ENCODE assay signal across 31 mouse cellular contexts in genomic region chr8:110815308-110815707, GRCm38 (mm10). TPM values are rescaled to one million over a fixed set of nuclear protein-coding genes. Genes with fewer than 3 reads are reported as not detected.
DNase-seq lines count a peak whose midpoint lies in the region; ATAC-seq and TF ChIP-seq lines count a peak whose summit lies in the region.
"Had no signal": no experiment of that assay in that cellular context is flagged by ENCODE, and none has a peak within 500 bp of the region (broad histone marks: within the 10 kb centered on the region; RNA-seq: fewer than 3 reads in every experiment).

No protein-coding gene starts in this region.

- H3K9ac ChIP-seq in midbrain, embryonic 11.5 days (ENCODE audit: low read length) = no peak overlapping the region
- no peak overlapping the region for H3K9ac ChIP-seq in midbrain, embryonic 14.5 days (replicated peaks; ENCODE audit: low read length)
- H3K9ac ChIP-seq in forebrain, embryonic 12.5 days = no peak overlapping the region
- H3K9ac ChIP-seq: embryonic facial prominence, embryonic 15.5 days; forebrain, embryonic 15.5 days; heart, embryonic 12.5 days; hindbrain, embryonic 13.5 days; limb, embryonic 13.5 days; lung, embryonic 15.5 days; midbrain, embryonic 12.5 days had no signal

- H3K9me3 ChIP-seq in midbrain, embryonic 11.5 days (ENCODE audit: control insufficient read depth, low read length) = no peaks in the 10 kb centered on the region
- no peaks in the 10 kb centered on the region for H3K9me3 ChIP-seq in midbrain, embryonic 14.5 days (ENCODE audit: control insufficient read depth, low read length)
- H3K9me3 ChIP-seq in forebrain, embryonic 12.5 days = no peaks in the 10 kb centered on the region
- H3K9me3 ChIP-seq: embryonic facial prominence, embryonic 10.5 days; embryonic facial prominence, embryonic 15.5 days; forebrain, embryonic 15.5 days; heart, embryonic 12.5 days; hindbrain, embryonic 13.5 days; limb, embryonic 13.5 days; lung, embryonic 15.5 days; midbrain, embryonic 12.5 days had no signal

- no peaks in the 10 kb centered on the region for H3K27me3 ChIP-seq in midbrain, embryonic 11.5 days (ENCODE audit: control insufficient read depth, insufficient read depth, low read length)
- H3K27me3 ChIP-seq in midbrain, embryonic 14.5 days (ENCODE audit: control insufficient read depth, insufficient read depth, low read length) = no peaks in the 10 kb centered on the region
- no peaks in the 10 kb centered on the region for H3K27me3 ChIP-seq in forebrain, embryonic 12.5 days
- H3K27me3 ChIP-seq in thymus, adult 2 months (ENCODE audit: control insufficient read depth, insufficient read depth, low read length) = no peaks in the 10 kb centered on the region
- H3K27me3 ChIP-seq: embryonic facial prominence, embryonic 15.5 days; forebrain, embryonic 15.5 days; heart, embryonic 12.5 days; hindbrain, embryonic 13.5 days; limb, embryonic 13.5 days; lung, embryonic 15.5 days; midbrain, embryonic 12.5 days had no signal

- ATAC-seq in midbrain, embryonic 11.5 days (ENCODE audit: low FRiP score) = no peak
- ATAC-seq in midbrain, embryonic 14.5 days (ENCODE audit: low FRiP score, low TSS enrichment) = no peak
- no peak for ATAC-seq in forebrain, embryonic 12.5 days (ENCODE audit: low FRiP score)
- ATAC-seq: forebrain, embryonic 15.5 days; intestine, embryonic 16.5 days had no signal

- H3K4me2 ChIP-seq in midbrain, embryonic 11.5 days = no peak overlapping the region
- H3K4me2 ChIP-seq in midbrain, embryonic 14.5 days (ENCODE audit: low read length) = no peak overlapping the region
- H3K4me2 ChIP-seq in forebrain, embryonic 12.5 days = no peak overlapping the region
- H3K4me2 ChIP-seq: embryonic facial prominence, embryonic 15.5 days; forebrain, embryonic 15.5 days; heart, embryonic 12.5 days; hindbrain, embryonic 13.5 days; limb, embryonic 13.5 days; liver, embryonic 11.5 days; lung, embryonic 15.5 days; midbrain, embryonic 12.5 days had no signal

- no peak for TF ChIP-seq POLR2A in thymus, adult 2 months (IDR thresholded peaks at IDR 0.05; ENCODE audit: control insufficient read depth, extremely low read depth, insufficient read depth, low read length, poor library complexity)

- peak; percentile 83 for DNase-seq in midbrain, embryonic 11.5 days (ENCODE audit: low spot score, missing footprints)
- no peak for DNase-seq in midbrain, embryonic 14.5 days
- peak; percentile 51 for DNase-seq in MN1 (ENCODE audit: low spot score)
- DNase-seq in brain, adult 2 months (ENCODE audit: low read depth, low spot score) = peak; percentile 40
- DNase-seq in lung, postnatal 36 days = no peak
- DNase-seq in thymus, adult 2 months = no peak
- DNase-seq: adrenal gland, postnatal 25 days; cerebellum, adult 18-20 months; cerebellum, postnatal 10 days; gastrocnemius, postnatal 25 days; heart, adult 18-20 months; heart, postnatal 4 days; kidney, adult 9 months; kidney, postnatal 36 days; retina, postnatal 1 day; right cerebral cortex, postnatal 25 days; spleen, adult 18-20 months; thymus, adult 18-20 months; thymus, postnatal 36 days had no signal

- H3K36me3 ChIP-seq in midbrain, embryonic 11.5 days (ENCODE audit: control insufficient read depth, insufficient read depth, low read length) = peaks cover 76% of the 10 kb centered on the region
- H3K36me3 ChIP-seq in midbrain, embryonic 14.5 days (ENCODE audit: control insufficient read depth, insufficient read depth, low read length) = peaks cover 100% of the 10 kb centered on the region
- H3K36me3 ChIP-seq in forebrain, embryonic 12.5 days (replicated peaks) = peaks cover 99% of the 10 kb centered on the region
- peaks cover 100% of the 10 kb centered on the region for H3K36me3 ChIP-seq in thymus, adult 2 months (ENCODE audit: control insufficient read depth, insufficient read depth, low read length)

- H3K4me1 ChIP-seq in midbrain, embryonic 11.5 days (ENCODE audit: control insufficient read depth, insufficient read depth, low read length) = no peaks in the 10 kb centered on the region
- H3K4me1 ChIP-seq in midbrain, embryonic 14.5 days (ENCODE audit: control insufficient read depth, insufficient read depth, low read length) = no peaks in the 10 kb centered on the region
- no peaks in the 10 kb centered on the region for H3K4me1 ChIP-seq in forebrain, embryonic 12.5 days
- no peaks in the 10 kb centered on the region for H3K4me1 ChIP-seq in thymus, adult 2 months (replicated peaks; ENCODE audit: control insufficient read depth, insufficient read depth, low read length)
- H3K4me1 ChIP-seq: embryonic facial prominence, embryonic 10.5 days; embryonic facial prominence, embryonic 15.5 days; forebrain, embryonic 15.5 days; hindbrain, embryonic 13.5 days; limb, embryonic 13.5 days; lung, embryonic 15.5 days; midbrain, embryonic 12.5 days had no signal

- 85% methylated on average over 3 of the region's 3 CpGs for WGBS in midbrain, embryonic 11.5 days
- 69% methylated on average over 3 of the region's 3 CpGs for WGBS in midbrain, embryonic 14.5 days
- WGBS in forebrain, embryonic 12.5 days = 72% methylated on average over 3 of the region's 3 CpGs
- 88% methylated on average over 3 of the region's 3 CpGs for WGBS in thymus, adult 2 months

- H3K4me3 ChIP-seq in midbrain, embryonic 11.5 days (ENCODE audit: low read depth, low read length) = no peak overlapping the region
- no peak overlapping the region for H3K4me3 ChIP-seq in midbrain, embryonic 14.5 days (replicated peaks; ENCODE audit: low read depth, low read length)
- H3K4me3 ChIP-seq in forebrain, embryonic 12.5 days (replicated peaks) = no peak overlapping the region
- H3K4me3 ChIP-seq in thymus, adult 2 months (ENCODE audit: control insufficient read depth, insufficient read depth, low read length) = no peak overlapping the region
- H3K4me3 ChIP-seq: embryonic facial prominence, embryonic 10.5 days; embryonic facial prominence, embryonic 15.5 days; forebrain, embryonic 15.5 days; heart, embryonic 12.5 days; hindbrain, embryonic 13.5 days; limb, embryonic 13.5 days; lung, embryonic 15.5 days; midbrain, embryonic 12.5 days had no signal

- no peak overlapping the region for H3K27ac ChIP-seq in midbrain, embryonic 11.5 days (ENCODE audit: low read depth, low read length)
- H3K27ac ChIP-seq in midbrain, embryonic 14.5 days (replicated peaks; ENCODE audit: low read depth, low read length) = no peak overlapping the region
- no peak overlapping the region for H3K27ac ChIP-seq in forebrain, embryonic 12.5 days
- no peak overlapping the region for H3K27ac ChIP-seq in thymus, adult 2 months (ENCODE audit: control insufficient read depth, insufficient read depth, low read length)
- H3K27ac ChIP-seq: embryonic facial prominence, embryonic 10.5 days; embryonic facial prominence, embryonic 15.5 days; forebrain, embryonic 15.5 days; hindbrain, embryonic 13.5 days; limb, embryonic 13.5 days; lung, embryonic 15.5 days; midbrain, embryonic 12.5 days; stomach, postnatal 0 days had no signal

- no peak for TF ChIP-seq CTCF in thymus, adult 2 months (IDR thresholded peaks at IDR 0.05; ENCODE audit: borderline replicate concordance, control insufficient read depth, extremely low read depth, insufficient read depth, low read length, poor library complexity)

RNA-seq across cellular contexts. Expression of gene Il34, which starts 9.6 kb away (rescaled TPM):
- 0.38 and 0.81 TPM in 2 replicates for polyA plus RNA-seq in midbrain, embryonic 11.5 days (2014; fragmentation: Nextera tagmentation; extraction: Ambion mirVana)
- 0.34 and 3.9 TPM in 2 replicates for polyA plus RNA-seq in midbrain, embryonic 14.5 days (2014; fragmentation: Nextera tagmentation; extraction: Ambion mirVana)
- 0.26 and 0.63 TPM in 2 replicates for polyA plus RNA-seq in forebrain, embryonic 12.5 days (2016; fragmentation: Nextera tagmentation; extraction: Ambion mirVana)
- polyA plus RNA-seq in thymus, adult 2 months (2012; rRNA removed) = 23.2 and 29.3 TPM in 2 replicates

RNA-seq across cellular contexts. Expression of gene Cog4, which starts 31.1 kb away (rescaled TPM):
- polyA plus RNA-seq in midbrain, embryonic 11.5 days (2014; fragmentation: Nextera tagmentation; extraction: Ambion mirVana) = 65.3 and 70.0 TPM in 2 replicates
- polyA plus RNA-seq in midbrain, embryonic 14.5 days (2014; fragmentation: Nextera tagmentation; extraction: Ambion mirVana) = 53.2 and 70.0 TPM in 2 replicates
- 64.5 and 73.6 TPM in 2 replicates for polyA plus RNA-seq in forebrain, embryonic 12.5 days (2016; fragmentation: Nextera tagmentation; extraction: Ambion mirVana)
- 34.0 and 38.3 TPM in 2 replicates for polyA plus RNA-seq in thymus, adult 2 months (2012; rRNA removed)

RNA-seq across cellular contexts. Expression of gene Sf3b3, which starts 31.3 kb away (rescaled TPM):
- 203 and 205 TPM in 2 replicates for polyA plus RNA-seq in midbrain, embryonic 11.5 days (2014; fragmentation: Nextera tagmentation; extraction: Ambion mirVana)
- polyA plus RNA-seq in midbrain, embryonic 14.5 days (2014; fragmentation: Nextera tagmentation; extraction: Ambion mirVana) = 72.3 and 114 TPM in 2 replicates
- polyA plus RNA-seq in forebrain, embryonic 12.5 days (2016; fragmentation: Nextera tagmentation; extraction: Ambion mirVana) = 187 and 189 TPM in 2 replicates
- polyA plus RNA-seq in thymus, adult 2 months (2012; rRNA removed) = 78.5 and 82.0 TPM in 2 replicates

Comparison
In these comparisons a context has a peak if more than half of its experiments do, and no peak if none do; other contexts are left out.
1. DNase-seq: peak in midbrain, embryonic 11.5 days (single experiment), MN1 (single experiment) and brain, adult 2 months (single experiment); none in midbrain, embryonic 14.5 days (single experiment), lung, postnatal 36 days (single experiment) and thymus, adult 2 months (single experiment).